Mouse (Mus musculus) lung, postnatal 14 days (tissue): ENCODE results near the gene Tspan18.
A peak's percentile ranks its signal among the peaks of the same experiment; 100 is the strongest.

Experiments used
- DNase-seq: peaks from one replicate; pipeline ENCODE4 v3.0.0; 2021

Gene Tspan18

GRCm38 (mm10) chr2:93257634-93258033 lies 76.7 kb downstream of the Tspan18 start:
- no peak for DNase-seq

GRCm38 (mm10) chr2:93256735-93257405 lies 77.4 kb downstream of the Tspan18 start:
- no peak for DNase-seq

- DNase-seq = no peak
Observed at GRCm38 (mm10) chr2:93252356-93252755, 81.9 kb downstream of the Tspan18 start.

- no peak for DNase-seq
Observed at GRCm38 (mm10) chr2:93250611-93251010, 83.7 kb downstream of the Tspan18 start.

DNA sequence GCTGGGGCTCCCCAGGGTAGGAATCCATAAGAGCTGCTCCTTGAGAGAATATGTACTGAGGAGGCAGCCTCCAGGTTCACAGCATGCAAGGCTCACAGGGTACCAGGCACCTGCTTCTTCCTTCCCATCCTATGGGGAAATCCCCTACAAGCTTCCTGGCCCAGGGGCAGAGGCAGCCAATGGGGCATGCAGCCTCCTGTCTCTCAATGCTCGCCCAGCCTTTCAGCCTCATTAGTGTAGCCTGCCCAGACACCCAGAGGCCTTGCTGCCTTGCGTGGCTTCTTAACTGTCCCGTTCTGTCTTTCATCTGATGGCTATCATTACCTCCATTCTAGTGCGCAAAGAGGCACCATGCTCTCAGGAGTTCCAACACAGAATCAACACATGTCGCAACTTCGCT lies 85.2 kb downstream of the Tspan18 start:
- DNase-seq = no peak

GRCm38 (mm10) chr2:93244090-93244443 lies 90.2 kb downstream of the Tspan18 start:
- no peak for DNase-seq

- no peak for DNase-seq
Observed at GRCm38 (mm10) chr2:93243439-93244089, 90.7 kb downstream of the Tspan18 start.

DNA sequence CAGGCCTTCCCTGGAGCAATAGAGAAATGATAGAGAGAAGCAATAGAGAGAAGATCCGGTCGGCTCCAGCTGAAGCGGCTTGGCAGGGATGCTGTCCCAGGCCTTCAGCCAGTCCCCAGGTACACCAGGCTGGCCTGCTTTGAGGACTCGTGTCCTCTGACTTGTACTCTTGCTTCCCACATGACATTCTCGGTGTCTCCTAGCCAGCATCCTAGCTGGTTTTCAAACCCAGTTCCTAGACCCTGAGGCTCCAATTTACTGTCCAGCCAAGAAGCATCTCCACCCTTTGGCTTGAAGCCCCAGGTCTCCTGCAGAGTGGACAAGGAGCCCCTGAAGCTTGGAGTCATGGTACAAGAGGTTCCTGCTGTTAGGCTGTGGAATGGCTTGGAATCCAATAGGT lies 92.1 kb downstream of the Tspan18 start:
- no peak for DNase-seq

DNA sequence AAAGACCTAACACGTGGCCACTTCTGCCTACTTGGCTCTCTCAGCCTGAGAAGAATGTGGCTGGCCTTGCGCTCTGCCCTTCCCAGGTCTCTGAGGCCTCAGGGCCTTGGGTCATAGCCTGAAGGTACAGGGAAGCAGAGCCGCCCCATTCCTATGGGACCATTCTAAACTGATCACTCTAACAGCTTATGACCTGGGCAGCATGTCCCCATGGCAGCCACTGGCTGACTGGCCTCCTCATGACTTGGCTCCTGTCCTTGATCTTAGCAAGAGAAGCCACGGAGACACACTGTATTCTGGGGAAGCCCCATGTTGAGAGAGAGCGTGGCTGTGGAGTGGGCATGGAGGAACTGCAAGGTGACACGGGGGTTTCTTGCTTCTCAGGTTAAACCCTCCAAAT lies 95.4 kb downstream of the Tspan18 start:
- no peak for DNase-seq

GRCm38 (mm10) chr2:93237055-93237454 lies 97.2 kb downstream of the Tspan18 start:
- no peak for DNase-seq

DNA sequence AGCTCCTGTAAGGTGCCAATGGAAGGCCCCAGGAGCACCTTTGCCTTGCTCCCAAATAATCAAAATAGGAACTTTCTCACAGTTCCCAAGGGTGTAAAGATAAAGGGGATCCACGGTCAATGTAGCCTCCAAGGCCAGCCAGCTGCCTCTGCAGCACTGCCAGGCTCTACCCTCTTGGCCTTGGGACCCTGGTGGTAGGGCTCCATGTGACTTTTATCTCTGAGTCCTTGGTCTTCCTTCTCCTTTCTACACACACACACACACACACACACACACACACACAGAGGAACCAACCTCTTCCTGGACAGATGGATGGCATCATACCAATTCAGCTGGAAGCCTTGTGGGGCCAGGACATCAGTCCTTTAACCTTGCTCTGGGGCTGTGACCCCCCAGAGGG lies 102.2 kb downstream of the Tspan18 start:
- DNase-seq = no peak

DNA sequence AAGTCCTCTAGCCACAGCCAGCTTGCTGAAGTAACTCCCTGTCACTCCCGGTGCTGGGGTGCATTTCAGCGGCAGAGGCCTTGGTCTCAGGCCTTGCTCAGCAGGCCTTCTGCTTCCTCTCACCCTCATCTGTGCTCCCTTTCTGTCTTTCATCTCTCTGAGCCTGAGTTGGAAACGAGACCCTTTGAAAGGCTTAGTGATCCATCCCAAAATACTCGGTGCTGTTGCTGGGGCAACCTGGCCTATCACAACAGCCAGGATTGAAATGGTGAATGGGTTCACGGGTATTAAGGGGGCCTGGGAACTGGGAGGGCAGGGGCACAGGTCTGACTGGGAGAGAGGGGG lies 105.9 kb downstream of the Tspan18 start:
- no peak for DNase-seq

GRCm38 (mm10) chr2:93227713-93228479 lies 106.4 kb downstream of the Tspan18 start:
- DNase-seq = peak; percentile 46

- peak; percentile 91 for DNase-seq
Observed at GRCm38 (mm10) chr2:93226606-93227595, 107.4 kb downstream of the Tspan18 start.

GRCm38 (mm10) chr2:93223463-93223862 lies 110.8 kb downstream of the Tspan18 start:
- peak; percentile 37 for DNase-seq

- DNase-seq = no peak
Observed at GRCm38 (mm10) chr2:93220447-93220846, 113.9 kb downstream of the Tspan18 start.

DNA sequence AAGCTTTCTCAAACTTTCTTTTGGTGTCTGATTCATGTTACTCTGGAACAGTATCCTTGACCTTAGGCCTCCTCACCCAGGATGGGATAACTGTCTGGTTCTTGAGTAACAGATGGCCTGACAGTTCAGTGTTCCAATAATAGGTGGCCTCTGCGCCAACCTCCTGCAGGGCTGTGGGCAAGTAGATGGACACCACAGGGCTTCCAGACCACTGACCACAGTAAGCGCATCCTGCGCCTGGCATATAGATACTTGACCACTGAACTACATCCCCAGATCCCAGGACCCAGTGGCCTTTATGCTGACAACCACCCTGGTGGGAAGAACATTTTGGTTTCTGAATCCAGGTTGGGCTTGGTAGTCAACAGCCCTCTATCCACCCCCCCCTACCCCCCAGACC lies 114.7 kb downstream of the Tspan18 start:
- DNase-seq = no peak

- no peak for DNase-seq
Observed at GRCm38 (mm10) chr2:93218353-93218990, 115.8 kb downstream of the Tspan18 start.

- peak; percentile 92 for DNase-seq
Observed at GRCm38 (mm10) chr2:93217015-93217414, 117.3 kb downstream of the Tspan18 start.

GRCm38 (mm10) chr2:93215790-93216189 lies 118.5 kb downstream of the Tspan18 start:
- DNase-seq = no peak

- no peak for DNase-seq
Observed at GRCm38 (mm10) chr2:93214192-93214591, 120.1 kb downstream of the Tspan18 start.

DNA sequence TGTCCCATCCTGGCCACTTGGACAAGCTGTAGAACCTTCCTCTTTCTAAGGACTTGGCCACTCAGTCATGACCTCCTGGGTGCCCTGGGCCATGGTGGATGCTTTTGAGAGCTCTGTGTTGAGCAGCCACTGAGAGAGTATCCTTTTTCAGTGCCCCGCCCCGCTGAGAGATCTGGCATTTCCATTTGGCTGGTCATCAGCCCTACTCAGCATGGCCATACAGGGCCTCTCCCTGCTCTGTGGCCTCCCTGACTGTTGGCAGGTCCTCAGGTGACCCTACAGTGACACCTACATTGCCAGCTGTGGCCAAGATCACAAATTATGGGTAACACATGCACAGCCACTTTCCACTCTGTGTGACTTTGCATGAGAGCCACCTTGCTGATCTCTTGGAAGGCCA lies 121.4 kb downstream of the Tspan18 start:
- DNase-seq = no peak
